Mouse (Mus musculus) heart, postnatal 0 days (tissue): ENCODE data around the gene Cyfip2. TPM values are rescaled to one million over a fixed set of nuclear protein-coding genes. Genes with fewer than 3 reads are reported as not detected.

Source experiments
- ATAC-seq: fragments of 200-750 bp; cut with Nextera tagmentation; 2 replicates; pipeline ENCODE4 v1.8.0; 2017; ENCODE audit warnings: low read depth, moderate number of reproducible peaks, moderate library complexity; ENCODE audit not compliant: insufficient read depth
- DNase-seq: peaks from one replicate; pipeline ENCODE4 v3.0.0-alpha.2; 2016; ENCODE audit warnings: low spot score
- H3K27ac ChIP-seq: fragments of 300-500 bp; sonication (generic); 2 replicates; pipeline ENCODE4 v1.5.1; 2014; ENCODE audit warnings: low read depth, mild to moderate bottlenecking
- H3K27me3 ChIP-seq: fragments of 300-500 bp; sonication (generic); 2 replicates; pipeline ENCODE4 v1.6.1; 2014; ENCODE audit warnings: low read length, mixed read lengths; ENCODE audit not compliant: control insufficient read depth, insufficient read depth
- H3K36me3 ChIP-seq: fragments of 300-500 bp; sonication (generic); replicated peaks from 2 replicates; pipeline ENCODE4 v1.6.1; 2014; ENCODE audit warnings: low read length, mixed read lengths; ENCODE audit not compliant: control insufficient read depth, insufficient read depth
- H3K4me1 ChIP-seq: fragments of 300-500 bp; sonication (generic); 2 replicates; pipeline ENCODE4 v1.6.1; 2014; ENCODE audit warnings: antibody characterized with exemption; ENCODE audit not compliant: control insufficient read depth, insufficient read depth
- H3K4me2 ChIP-seq: fragments of 300-500 bp; sonication (generic); 2 replicates; pipeline ENCODE4 v1.6.1; 2014; ENCODE audit warnings: low read depth, mild to moderate bottlenecking, low read length, moderate library complexity
- H3K4me3 ChIP-seq: fragments of 300-500 bp; sonication (generic); 2 replicates; pipeline ENCODE4 v1.5.1; 2014; ENCODE audit warnings: low read depth, low read length
- H3K9ac ChIP-seq: fragments of 300-500 bp; sonication (generic); replicated peaks from 2 replicates; pipeline ENCODE4 v1.6.1; 2014; ENCODE audit warnings: low read depth, low read length, mixed read lengths
- H3K9me3 ChIP-seq: fragments of 300-500 bp; sonication (generic); replicated peaks from 2 replicates; pipeline ENCODE4 v1.6.1; 2016; ENCODE audit warnings: low read length; ENCODE audit not compliant: control insufficient read depth
- CTCF ChIP-seq: IDR thresholded peaks from 2 replicates; pipeline ENCODE4 v1.5.1; 2016; ENCODE audit warnings: antibody characterized with exemption, control low read depth, low read depth
- EP300 ChIP-seq: IDR thresholded peaks from 2 replicates; pipeline ENCODE4 v1.6.1; 2016; ENCODE audit warnings: antibody characterized with exemption, low read depth
- WGBS: fragments of 180-500 bp; shearing (Covaris S2); extraction: QIAGEN DNeasy Blood & Tissue Kit; methylation state at CpG from one replicate; pipeline ENCODE4 v1.1.7; 2014; 5-methylcytosine and 5-hydroxymethylcytosine counted together
- polyA plus RNA-seq: library from polyadenylated mRNA; unstranded; fragments of >200 nt; fragmentation: Nextera tagmentation; extraction: Ambion mirVana; gene quantifications from 2 replicates; pipeline ENCODE4 v1.2.1, GENCODE M21; 2015
- total RNA-seq: library from RNA; depleted of rRNA; stranded (reverse); fragments of >200 nt; gene quantifications from 2 replicates; pipeline ENCODE4 v1.2.3, GENCODE M21; 2014; ENCODE audit warnings: low replicate concordance

The Cyfip2 gene
- total and polyA plus RNA-seq, 2 experiments from 2014 or later = 6.3 to 15.6 TPM

DNA sequence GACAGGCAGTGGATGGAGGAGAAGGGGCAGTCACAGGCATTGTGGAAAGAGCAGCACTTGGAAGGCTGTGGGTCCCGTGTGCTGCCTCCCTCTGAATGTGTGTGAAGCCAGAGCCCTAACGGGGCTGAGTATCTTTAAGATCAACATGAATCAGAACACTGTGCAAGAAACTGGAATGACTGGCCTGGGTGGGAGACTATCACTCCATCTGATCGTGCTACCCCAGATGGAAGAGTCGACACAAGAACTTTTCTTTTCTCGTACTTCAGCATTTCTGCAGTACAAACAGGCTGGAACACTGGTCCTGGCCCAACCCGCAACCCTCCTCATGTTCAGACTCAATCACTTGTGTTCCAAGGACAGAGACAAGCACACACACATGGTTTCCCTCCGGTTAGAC, 144.2 kb downstream of the Cyfip2 start:
- Histone ChIP-seq H3K9me3 (no peaks in the 10 kb centered on the region), H3K27ac (no peak overlapping the region), H3K9ac (no peak overlapping the region), H3K36me3 (no peaks in the 10 kb centered on the region), H3K4me1 (peaks cover 10% of the 10 kb centered on the region; the same call in 1 of the 2 replicates), H3K27me3 (no peaks in the 10 kb centered on the region), H3K4me2 (no peak overlapping the region), H3K4me3 (no peak overlapping the region)
- DNase-seq (no peak), ATAC-seq (no peak)
- no peak for TF ChIP-seq EP300
- 89% methylated on average over 7 of the region's 7 CpGs for WGBS

DNA sequence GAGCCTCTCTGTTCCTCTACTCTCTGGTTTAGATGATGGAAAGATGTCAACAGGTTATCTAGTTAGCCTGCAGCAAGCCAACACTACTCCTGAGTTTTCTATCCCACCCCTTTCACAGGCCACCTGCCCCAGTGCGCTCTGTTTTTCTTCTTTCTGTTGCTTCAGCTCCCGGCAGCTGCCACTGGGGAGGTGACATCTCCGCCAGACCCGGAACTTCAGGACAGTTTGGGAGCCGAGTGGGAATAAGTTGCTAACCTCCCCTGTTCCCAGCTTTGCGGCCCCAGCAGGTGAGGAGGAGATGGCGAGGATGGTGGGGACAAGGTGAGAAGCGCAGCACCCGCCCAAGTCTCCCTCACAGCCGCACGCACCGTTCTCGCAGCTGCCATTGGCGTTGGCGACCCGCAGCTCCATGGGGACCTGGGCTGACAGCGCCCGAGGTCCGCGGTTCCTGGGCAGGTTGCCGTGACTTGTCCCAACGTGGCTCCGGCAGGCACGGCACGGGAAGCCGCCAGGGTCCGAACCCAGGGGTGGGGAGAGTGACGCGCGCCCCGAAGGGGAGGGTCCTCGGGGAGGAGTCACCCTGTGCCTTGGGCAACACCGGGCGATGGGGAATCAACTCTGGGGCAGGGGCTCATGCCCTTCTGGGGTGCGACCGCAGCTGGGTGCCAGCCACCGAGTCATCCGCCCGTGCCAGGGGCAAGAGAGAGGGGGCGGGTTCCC, 146.6 kb downstream of the Cyfip2 start, which contains the start of gene Nipal4:
Gene Nipal4 (minus strand): TSS at position 643 of the 720 bp plus-strand sequence.
- DNase-seq = peak; percentile 16
- H3K4me1 ChIP-seq = peaks cover 10% of the 10 kb centered on the region; the same call in 1 of the 2 replicates
- under 1% methylated on average over 40 of the region's 40 CpGs for WGBS
- peak; percentile 63 for ATAC-seq
- peak within 1 kb of the TSS; percentile 17; the same call in 1 of the 2 replicates for H3K27ac ChIP-seq
- H3K36me3 ChIP-seq = no peaks in the 10 kb centered on the region
- no peak for TF ChIP-seq EP300
- H3K4me2 ChIP-seq = peak within 1 kb of the TSS; percentile 98
- H3K9me3 ChIP-seq = no peaks in the 10 kb centered on the region
- peak within 1 kb of the TSS; percentile 66 for H3K4me3 ChIP-seq
- peak within 1 kb of the TSS; percentile 60 for H3K9ac ChIP-seq
- H3K27me3 ChIP-seq = no peaks in the 10 kb centered on the region

DNA sequence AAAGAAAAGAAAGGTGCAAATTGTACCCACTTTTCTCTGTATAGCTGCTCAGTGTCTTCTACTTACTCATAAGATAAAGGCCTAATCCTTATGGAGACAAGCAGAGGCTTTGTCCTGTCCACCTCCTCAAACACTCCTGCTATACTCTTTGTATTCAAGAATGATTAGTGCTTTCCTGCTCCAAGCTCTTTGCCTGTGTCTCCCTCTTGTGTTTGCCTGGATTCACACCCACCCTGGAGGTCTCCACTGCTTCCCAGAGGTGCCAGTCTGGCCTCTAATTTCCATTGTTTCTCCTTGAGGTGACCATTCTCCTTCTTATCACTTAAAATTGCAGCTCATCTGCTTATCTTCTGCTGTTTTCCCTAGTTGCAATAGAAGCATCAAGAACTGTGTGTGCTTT, 155.2 kb downstream of the Cyfip2 start:
- no peak overlapping the region for H3K27ac ChIP-seq
- no peaks in the 10 kb centered on the region for H3K36me3 ChIP-seq
- H3K9ac ChIP-seq = no peak overlapping the region
- no peaks in the 10 kb centered on the region for H3K9me3 ChIP-seq
- peak; percentile 12 for DNase-seq
- no peaks in the 10 kb centered on the region for H3K27me3 ChIP-seq
- peak; percentile 49 for ATAC-seq
- no peak overlapping the region for H3K4me2 ChIP-seq
- TF ChIP-seq CTCF = peak; percentile 57
- TF ChIP-seq EP300 = no peak
- H3K4me1 ChIP-seq = no peaks in the 10 kb centered on the region
- H3K4me3 ChIP-seq = no peak overlapping the region

DNA sequence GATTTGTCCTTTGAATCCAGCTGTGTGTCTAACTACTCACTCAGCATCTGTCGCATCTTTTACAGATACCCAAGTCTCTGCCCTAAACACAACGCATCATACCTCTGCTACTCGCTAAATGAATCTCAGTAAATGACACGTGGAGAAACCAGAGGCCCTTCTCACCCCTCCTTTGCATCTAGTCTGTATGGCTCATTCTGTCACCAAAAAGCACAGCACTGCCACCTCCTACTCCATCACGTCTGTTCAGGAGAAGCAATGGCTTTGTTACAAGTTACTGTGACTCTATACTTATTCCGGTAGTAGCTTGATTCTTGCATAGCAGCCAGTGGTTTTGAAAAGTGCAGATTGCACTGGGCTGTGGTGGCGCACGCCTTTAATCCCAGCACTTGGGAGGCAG, 155.7 kb downstream of the Cyfip2 start:
- H3K36me3 ChIP-seq = no peaks in the 10 kb centered on the region
- WGBS = 87% methylated on average over 8 of the region's 8 CpGs
- no peak for ATAC-seq

DNA sequence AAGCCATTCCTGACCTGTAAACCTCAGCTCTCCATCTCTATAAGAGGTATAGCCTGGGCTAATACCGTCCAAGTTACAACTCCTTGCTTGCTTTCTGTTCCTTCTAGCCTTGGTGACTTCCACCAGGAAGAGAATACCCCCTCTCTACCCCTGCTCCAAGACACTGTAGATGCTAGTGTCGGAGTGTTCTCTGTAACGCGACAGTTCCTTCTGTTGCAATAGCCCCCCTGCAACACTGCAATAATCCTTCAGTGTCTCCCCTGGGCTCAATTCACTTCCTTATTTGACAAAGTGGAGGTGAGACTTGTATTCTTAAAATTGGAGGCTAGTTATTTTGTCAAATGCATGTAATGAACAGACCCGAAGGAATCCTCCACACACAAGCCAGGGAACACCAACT, 166.0 kb downstream of the Cyfip2 start:
- no peak overlapping the region for H3K9ac ChIP-seq
- H3K4me1 ChIP-seq = no peaks in the 10 kb centered on the region
- no peak overlapping the region for H3K4me2 ChIP-seq
- TF ChIP-seq EP300 (no peak), CTCF (no peak)
- peaks cover 52% of the 10 kb centered on the region for H3K36me3 ChIP-seq
- no peaks in the 10 kb centered on the region for H3K9me3 ChIP-seq
- no peak overlapping the region for H3K27ac ChIP-seq
- ATAC-seq (no peak), DNase-seq (no peak)
- 94% methylated on average over 5 of the region's 5 CpGs for WGBS
- H3K27me3 ChIP-seq = no peaks in the 10 kb centered on the region
- no peak overlapping the region for H3K4me3 ChIP-seq

More for the DNA sequence above, 155.7 kb downstream of the Cyfip2 start:
- Histone ChIP-seq H3K27me3 (no peaks in the 10 kb centered on the region), H3K27ac (no peak overlapping the region), H3K4me1 (no peaks in the 10 kb centered on the region), H3K9me3 (no peaks in the 10 kb centered on the region), H3K4me3 (no peak overlapping the region), H3K4me2 (no peak overlapping the region), H3K9ac (no peak overlapping the region)
- DNase-seq = no peak
- TF ChIP-seq EP300 (no peak), CTCF (no peak)
